Mouse (Mus musculus) cerebellum, adult 8-10 months (tissue): ENCODE results near the gene Nck1.

Source experiments
- DNase-seq: peaks from one replicate; pipeline ENCODE4 v3.0.0; 2022

Gene Nck1

GRCm38 (mm10) chr9:100545715-100546593, at the start of gene Nck1:
Gene Nck1, minus strand, starts transcription at chr9:100546134.
- DNase-seq = peak; percentile 99

GRCm38 (mm10) chr9:100590462-100590861, 44.5 kb upstream of the Nck1 start:
- no peak for DNase-seq

- no peak for DNase-seq
Observed at GRCm38 (mm10) chr9:100584031-100584430, 38.1 kb upstream of the Nck1 start.

- DNase-seq = peak; percentile 39
Observed at GRCm38 (mm10) chr9:100582883-100583575, 37.1 kb upstream of the Nck1 start.

GRCm38 (mm10) chr9:100581543-100582492, 35.9 kb upstream of the Nck1 start:
- DNase-seq = peak; percentile 70

GRCm38 (mm10) chr9:100580196-100580740, 34.3 kb upstream of the Nck1 start:
- DNase-seq = no peak

GRCm38 (mm10) chr9:100573942-100574341, 28.0 kb upstream of the Nck1 start:
- DNase-seq = no peak

- no peak for DNase-seq
Observed at GRCm38 (mm10) chr9:100573300-100573699, 27.4 kb upstream of the Nck1 start.

GRCm38 (mm10) chr9:100571511-100571910, 25.6 kb upstream of the Nck1 start:
- DNase-seq = no peak

- peak; percentile 69 for DNase-seq
Observed at GRCm38 (mm10) chr9:100570626-100571233, 24.8 kb upstream of the Nck1 start, which contains the start of gene Slc35g2. Gene Slc35g2, minus strand, starts transcription at chr9:100571090.

- DNase-seq = peak; percentile 90
Observed at GRCm38 (mm10) chr9:100569798-100570625, 24.1 kb upstream of the Nck1 start.

GRCm38 (mm10) chr9:100560251-100560890, 14.4 kb upstream of the Nck1 start:
- DNase-seq = peak; percentile 59

GRCm38 (mm10) chr9:100558991-100559390, 13.1 kb upstream of the Nck1 start:
- DNase-seq = peak; percentile 56

GRCm38 (mm10) chr9:100558023-100558573, 12.2 kb upstream of the Nck1 start:
- no peak for DNase-seq

GRCm38 (mm10) chr9:100555686-100556085, 9.8 kb upstream of the Nck1 start:
- DNase-seq = no peak

GRCm38 (mm10) chr9:100548313-100548712, 2.4 kb upstream of the Nck1 start:
- DNase-seq = no peak

GRCm38 (mm10) chr9:100546594-100546910, 618 bp upstream of the Nck1 start:
- no peak for DNase-seq

- no peak for DNase-seq
Observed at GRCm38 (mm10) chr9:100544948-100545714, 803 bp downstream of the Nck1 start.

- no peak for DNase-seq
Observed at GRCm38 (mm10) chr9:100535618-100536262, 10.2 kb downstream of the Nck1 start.
